Mouse (Mus musculus) brain, embryonic 14.5 days (tissue): Measurements from ENCODE around the gene Zfp318. TPM values are rescaled to one million over a fixed set of nuclear protein-coding genes. Genes with fewer than 3 reads are reported as not detected.

Experiments
- DNase-seq: peaks from one replicate; pipeline ENCODE4 v3.0.0-alpha.2; 2011; ENCODE audit warnings: low read depth
- CTCF ChIP-seq: fragments of 200-500 bp; IDR thresholded peaks from 2 replicates; pipeline ENCODE4 v1.5.1; 2012; ENCODE audit warnings: inconsistent platforms, mild to moderate bottlenecking, moderate library complexity, borderline replicate concordance; ENCODE audit not compliant: insufficient read depth, insufficient read length; ENCODE audit errors: extremely low read depth
- POLR2A ChIP-seq: fragments of 200-500 bp; IDR thresholded peaks from 2 replicates; pipeline ENCODE4 v1.6.1; 2012; ENCODE audit warnings: mild to moderate bottlenecking, inconsistent platforms, borderline replicate concordance; ENCODE audit not compliant: poor library complexity, insufficient read depth, insufficient read length, severe bottlenecking; ENCODE audit errors: extremely low read depth
- polyA plus RNA-seq: library from polyadenylated mRNA; depleted of rRNA; stranded (reverse); fragments of >200 nt; gene quantifications from 2 replicates; pipeline ENCODE4 v1.2.3, GENCODE M21; 2012; rRNA removed

Zfp318 gene
- polyA plus RNA-seq, result 28.3 and 39.7 TPM in 2 replicates

- peak; percentile 99 for DNase-seq
- TF ChIP-seq CTCF (no peak), POLR2A (peak; percentile 96)
Observed at GRCm38 (mm10) chr17:46383294-46384060, at the start of gene Zfp318. Zfp318 (plus strand) TSS chr17:46383731.

- TF ChIP-seq POLR2A, result no peak
- TF ChIP-seq CTCF, result peak; percentile 43
- peak; percentile 19 for DNase-seq
Observed at GRCm38 (mm10) chr17:46336475-46336874, 47.1 kb upstream of the Zfp318 start.

- TF ChIP-seq POLR2A, result no peak
Observed at GRCm38 (mm10) chr17:46341208-46341607, 42.3 kb upstream of the Zfp318 start.

DNA sequence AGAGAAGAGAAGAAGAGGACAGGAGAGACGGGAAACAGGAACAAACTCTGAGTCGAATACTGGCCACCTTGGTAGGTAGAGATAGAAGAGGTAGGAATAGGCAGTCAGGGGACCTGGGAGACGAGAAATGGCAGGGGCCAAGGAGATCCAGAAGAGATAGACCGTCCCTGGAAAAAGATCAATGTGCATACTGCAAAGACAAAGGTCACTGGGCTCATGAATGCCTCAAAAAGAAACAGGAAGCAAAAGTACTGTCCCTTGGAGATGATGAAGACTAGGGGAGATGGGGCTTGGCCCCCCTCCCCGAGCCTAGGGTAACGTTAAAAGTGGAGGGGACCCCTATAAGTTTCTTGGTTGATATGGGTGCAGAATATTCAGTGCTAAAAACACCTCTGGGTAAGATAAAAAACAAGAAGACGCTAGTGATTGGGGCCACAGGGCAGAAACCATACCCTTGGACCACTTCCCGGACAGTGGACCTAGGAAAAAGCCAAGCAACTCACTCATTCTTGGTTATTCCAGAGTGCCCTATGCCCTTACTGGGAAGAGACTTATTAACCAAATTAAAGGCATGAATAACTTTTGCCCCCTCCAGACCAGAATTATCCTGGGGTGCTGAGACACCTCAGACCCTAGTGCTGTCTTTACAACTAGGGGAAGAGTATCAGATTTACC is 32.4 kb upstream of the Zfp318 start:
- TF ChIP-seq POLR2A, result no peak
- TF ChIP-seq CTCF, result no peak
- DNase-seq, result no peak

More at GRCm38 (mm10) chr17:46341208-46341607, 42.3 kb upstream of the Zfp318 start:
- no peak for DNase-seq

DNA sequence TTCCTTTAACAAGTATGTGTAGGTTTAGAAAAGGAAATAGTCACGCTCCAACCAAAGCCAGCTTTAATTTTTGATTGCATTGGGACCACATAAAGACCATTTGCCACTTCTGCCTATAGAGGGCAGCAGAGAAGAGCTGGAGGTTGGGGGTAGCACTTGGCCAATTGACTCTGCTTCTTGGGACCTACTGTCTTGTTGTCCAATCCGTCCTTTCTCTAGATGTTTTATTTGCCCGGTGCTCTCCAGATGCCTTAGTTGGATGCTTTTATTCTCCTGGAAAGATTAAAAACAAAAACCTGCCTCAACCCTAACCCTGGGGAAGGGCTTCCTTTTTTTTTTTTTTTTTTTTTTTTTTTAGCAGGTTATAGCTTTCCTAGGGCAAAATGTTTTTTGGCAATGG is 11.7 kb upstream of the Zfp318 start:
- DNase-seq, result peak; percentile 2

DNA sequence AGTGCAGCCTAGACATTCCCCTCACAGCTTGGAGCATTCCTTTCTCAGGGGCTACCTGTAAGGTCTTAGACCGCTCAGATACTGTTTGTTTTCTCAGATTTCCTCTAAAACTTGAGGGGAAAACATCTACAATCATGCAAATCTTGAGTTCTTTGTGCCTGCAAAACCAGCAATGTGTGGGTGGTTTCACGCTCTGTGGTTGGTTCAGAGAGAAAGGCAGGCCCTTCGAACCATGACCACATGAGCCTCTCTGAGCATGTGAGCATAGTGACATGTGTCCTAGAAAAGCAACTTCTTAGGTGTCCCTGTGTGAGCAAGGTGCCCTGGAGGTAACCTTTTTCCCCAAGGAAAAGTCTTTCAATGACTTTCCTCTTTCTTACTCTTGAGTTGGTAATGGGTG is 5.0 kb upstream of the Zfp318 start:
- TF ChIP-seq CTCF (no peak), POLR2A (no peak)
- DNase-seq, result no peak

More for the DNA sequence above, 11.7 kb upstream of the Zfp318 start:
- TF ChIP-seq CTCF, result peak; percentile 35; the same call in 1 of the 2 replicates
- TF ChIP-seq POLR2A, result no peak

- DNase-seq, result peak; percentile 31
- TF ChIP-seq CTCF, result no peak
Observed at GRCm38 (mm10) chr17:46384061-46384801, 700 bp downstream of the Zfp318 start.

- DNase-seq, result no peak
- TF ChIP-seq CTCF (no peak), POLR2A (no peak)
Observed at GRCm38 (mm10) chr17:46388200-46388599, 4.7 kb downstream of the Zfp318 start.

GRCm38 (mm10) chr17:46393012-46393411 is 9.5 kb downstream of the Zfp318 start:
- DNase-seq, result peak; percentile 77
- TF ChIP-seq POLR2A, result no peak
- peak; percentile 76; the same call in 1 of the 2 replicates for TF ChIP-seq CTCF

- TF ChIP-seq CTCF, result no peak
- no peak for TF ChIP-seq POLR2A
- DNase-seq, result no peak
Observed at GRCm38 (mm10) chr17:46394631-46395030, 11.1 kb downstream of the Zfp318 start.

GRCm38 (mm10) chr17:46408478-46408877 is 24.9 kb downstream of the Zfp318 start:
- DNase-seq, result no peak
- TF ChIP-seq POLR2A (no peak), CTCF (peak; percentile 52; the same call in 1 of the 2 replicates)
